Mouse (Mus musculus) heart, postnatal 25 days (tissue): ENCODE measurements around the gene Ccdc83. TPM values are rescaled to one million over a fixed set of nuclear protein-coding genes. Genes with fewer than 3 reads are reported as not detected.
"Not testable (repeated sequence)": the region's sequence is repeated elsewhere in the genome, so short reads cannot be mapped to it uniquely, and the experiment has no call there.

Experiments
- DNase-seq: peaks from one replicate; pipeline ENCODE4 v3.0.0; 2022; ENCODE audit warnings: low spot score
- intact Hi-C: fragments of 180-260 bp; cut with DNase I; formaldehyde crosslinking; loops from one replicate; pipeline ENCODE4 v1.15.1; 2025
- total RNA-seq, 2 experiments: library from RNA; stranded (reverse); gene quantifications; 2 replicates each; pipeline ENCODE4 v1.2.3; 2021

Ccdc83 gene
- total RNA-seq, 2 experiments from 2014 or later: 0.29 TPM; not detected in 1

DNA sequence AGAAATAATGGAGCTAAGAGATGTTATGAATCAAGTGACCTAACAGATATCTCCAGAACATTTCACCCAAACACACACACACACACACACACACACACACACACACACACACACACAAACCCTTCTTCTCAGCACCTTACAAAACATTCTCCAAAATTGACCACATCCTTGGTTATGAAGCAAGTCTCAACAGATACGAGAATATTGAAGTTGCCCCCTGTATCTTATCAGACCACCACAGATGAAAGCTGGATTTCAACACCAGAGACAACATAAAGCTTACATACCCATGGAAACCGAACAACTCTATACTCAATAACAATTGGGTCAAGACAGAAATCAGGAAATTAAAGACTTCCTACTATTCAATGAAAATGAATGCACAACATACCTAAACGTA, 4.6 kb upstream of the Ccdc83 start:
- DNase-seq: no peak
- intact Hi-C loops: no loop called here

DNA sequence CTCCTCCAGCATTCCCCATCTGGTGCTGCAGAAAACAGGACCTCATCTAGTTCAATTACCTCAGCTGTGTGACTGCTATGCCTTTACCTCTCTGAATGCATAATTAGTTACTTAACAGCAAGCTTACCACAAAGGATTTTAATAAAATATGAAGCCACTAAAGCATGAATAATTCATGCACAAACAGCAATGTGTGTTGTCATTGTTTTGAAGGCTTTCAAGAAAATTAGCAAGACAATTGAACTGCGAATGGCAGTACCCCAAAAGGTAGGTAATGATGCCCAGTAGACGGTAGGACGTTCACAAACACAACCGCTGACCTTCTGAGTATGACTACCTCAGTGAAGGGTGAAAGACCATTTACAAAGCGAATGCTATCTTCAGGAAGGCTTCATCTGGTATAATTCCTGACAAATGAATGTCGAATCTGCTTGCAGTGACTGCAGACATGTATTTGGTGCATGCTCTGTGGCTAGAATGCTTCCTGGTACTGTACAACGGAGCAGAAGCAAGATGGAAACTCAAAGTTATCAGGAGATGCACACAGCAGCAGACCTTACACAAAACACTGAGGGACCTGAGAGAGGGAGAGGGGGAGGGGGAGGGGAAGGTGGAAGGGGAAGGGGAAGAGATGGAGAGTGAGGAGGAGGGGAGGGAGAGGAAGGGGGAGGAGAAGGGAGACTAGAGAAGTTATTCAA, 3.5 kb downstream of the Ccdc83 start:
- no peak for DNase-seq
- intact Hi-C loops: loop anchor here (10.0 kb wide), 1 partner anchor 107 kb away; no protein-coding TSS in a partner anchor

DNA sequence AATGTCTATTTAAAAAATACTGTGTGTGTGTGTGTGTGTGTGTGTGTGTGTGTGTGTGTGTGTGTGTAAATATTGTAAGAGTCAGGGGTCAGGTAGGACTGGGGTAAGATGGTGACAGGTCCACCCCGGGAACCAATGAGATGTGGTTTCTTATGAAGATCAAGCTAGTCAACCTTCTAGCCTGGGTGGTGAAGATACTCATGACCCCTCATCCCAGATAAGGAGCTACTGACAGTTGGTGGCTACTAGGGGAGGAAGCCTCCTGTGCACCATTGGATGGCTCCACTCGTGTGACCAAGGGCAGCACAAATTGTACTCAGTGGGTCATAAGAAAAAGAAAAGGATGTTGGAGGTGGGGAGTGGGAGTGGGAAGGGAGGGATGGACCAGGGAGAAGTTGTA, 5.7 kb downstream of the Ccdc83 start:
- intact Hi-C loops: loop anchor here (10.0 kb wide), 1 partner anchor 105 kb away; no protein-coding TSS in a partner anchor
- no peak for DNase-seq

DNA sequence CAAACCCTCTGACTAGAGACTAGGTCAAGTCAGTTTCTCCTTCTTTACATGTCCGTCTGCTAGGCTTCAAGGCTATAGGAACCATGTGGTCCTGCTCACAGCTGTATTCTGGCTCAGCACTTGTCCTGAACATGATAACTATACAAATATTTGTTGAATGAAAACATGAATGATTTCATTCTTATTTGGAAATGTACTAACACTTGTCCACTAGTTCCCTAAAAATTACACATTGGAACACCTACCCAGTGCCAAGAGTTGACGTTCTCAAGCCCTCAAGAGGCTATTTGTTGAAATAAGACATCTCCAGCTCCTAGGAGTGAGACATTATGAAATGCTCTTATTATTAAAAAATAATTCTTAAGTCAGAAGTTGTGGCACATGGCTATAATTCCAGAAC, 6.9 kb downstream of the Ccdc83 start:
- no peak for DNase-seq

DNA sequence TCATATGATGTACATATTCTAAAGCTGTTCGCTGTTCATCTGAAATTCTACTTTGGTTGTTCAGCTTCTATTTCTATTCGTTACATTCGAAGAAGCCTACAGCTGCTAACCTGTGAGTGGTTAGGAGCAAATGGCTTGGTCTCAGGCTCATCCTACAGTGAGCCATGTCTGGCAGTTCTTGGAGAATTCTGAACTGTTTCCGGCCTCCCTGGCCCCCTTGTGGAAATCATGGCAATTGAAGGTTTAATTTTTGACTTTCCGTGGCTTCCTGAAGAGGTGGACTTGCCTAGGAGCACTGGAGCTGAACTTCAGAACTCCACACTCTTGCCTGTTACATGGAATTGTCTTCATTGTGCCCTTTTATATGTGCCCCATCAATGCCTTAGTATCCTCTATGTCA, 12.6 kb downstream of the Ccdc83 start:
- intact Hi-C loops: no loop called here
- no peak for DNase-seq

More for the DNA sequence above, 6.9 kb downstream of the Ccdc83 start:
- intact Hi-C loops: no loop called here

DNA sequence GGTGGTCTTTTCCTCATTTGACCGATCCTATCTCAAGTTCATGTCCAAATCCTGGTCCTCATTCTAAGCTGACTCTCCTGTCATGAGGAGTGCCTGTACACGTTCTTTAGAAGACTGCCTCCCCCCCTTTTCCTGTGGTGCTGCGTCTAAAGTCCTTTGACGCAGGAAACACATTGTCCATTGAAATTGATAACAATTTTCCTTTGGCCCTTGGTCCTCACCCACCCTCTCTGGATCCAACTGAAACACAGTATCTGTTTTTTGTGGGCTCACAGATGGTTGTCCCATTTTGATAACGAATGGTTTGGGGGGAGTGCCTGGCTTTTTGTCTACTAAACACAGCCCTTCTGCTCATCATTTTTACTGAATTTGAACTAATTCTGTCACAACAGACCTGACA, 21.9 kb downstream of the Ccdc83 start:
- intact Hi-C loops: no loop called here
- no peak for DNase-seq

DNA sequence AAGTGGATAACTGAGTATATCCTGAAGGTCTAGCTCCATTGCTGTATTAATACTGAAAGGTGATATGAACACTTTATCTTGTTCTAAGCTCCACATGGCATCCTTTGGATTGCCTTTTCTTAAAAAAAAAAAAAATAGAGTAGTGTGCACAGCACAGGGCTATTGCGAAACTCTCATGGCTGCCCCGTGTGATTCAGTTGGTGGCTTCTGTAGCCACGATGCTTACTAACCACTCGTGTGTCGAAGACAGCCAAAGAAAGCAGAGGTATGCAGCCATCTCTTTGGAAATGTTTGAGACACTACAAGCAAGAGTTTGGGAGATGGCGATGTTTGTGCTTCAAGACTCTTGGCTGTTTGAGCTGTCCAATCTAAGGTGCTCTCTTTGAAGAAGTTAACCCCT, 22.4 kb downstream of the Ccdc83 start:
- intact Hi-C loops: no loop called here

DNA sequence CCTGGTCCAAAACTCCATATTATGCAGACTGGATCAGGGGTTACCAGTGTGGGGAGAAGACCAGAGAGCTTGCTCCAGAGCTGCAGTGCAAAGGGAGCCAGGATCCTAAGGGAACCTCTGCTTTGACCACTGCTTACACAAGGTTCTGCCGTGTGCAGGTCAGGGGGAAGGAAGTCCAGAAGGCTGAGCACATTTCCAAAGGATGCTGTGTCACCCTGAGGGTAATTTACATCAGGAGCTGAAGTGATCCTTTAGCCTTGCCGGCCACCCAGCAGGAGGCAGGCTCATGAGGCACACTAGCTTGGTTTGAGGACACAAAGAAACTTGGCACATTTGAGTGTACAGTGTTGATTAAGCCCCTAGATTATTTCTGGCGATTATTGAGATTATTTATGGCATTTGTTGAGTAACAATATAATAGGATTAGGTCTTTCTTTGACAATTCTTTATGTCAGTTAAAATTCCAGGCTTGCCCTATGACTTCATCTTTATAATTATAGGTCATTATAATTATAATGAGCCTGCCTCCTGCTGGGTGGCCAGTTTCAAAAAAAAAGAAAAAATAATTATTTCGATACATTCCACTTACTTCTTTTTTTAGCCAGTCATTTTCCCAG, 29.2 kb downstream of the Ccdc83 start:
- intact Hi-C loops: no loop called here
- no peak for DNase-seq

More for the DNA sequence above, 22.4 kb downstream of the Ccdc83 start:
- DNase-seq: no peak

DNA sequence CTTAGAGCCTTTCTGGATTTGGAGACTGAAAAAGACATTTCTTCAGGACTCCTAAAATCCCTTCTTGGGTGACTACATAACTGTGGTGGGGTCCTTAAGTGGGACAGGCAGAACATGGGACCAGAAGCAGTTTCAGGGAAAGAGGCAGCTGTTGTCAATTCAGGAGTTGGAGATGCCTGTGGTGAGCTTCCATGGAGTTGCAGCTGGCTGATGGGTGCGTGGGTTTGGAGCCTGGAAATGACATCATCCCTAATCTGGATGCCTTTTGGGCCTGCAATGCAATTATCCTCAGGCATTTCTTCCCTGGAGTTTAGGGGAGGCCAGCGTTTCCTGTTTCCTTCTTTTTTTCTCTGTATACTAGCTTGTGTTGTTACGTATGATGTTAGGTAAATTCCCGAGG, 31.7 kb downstream of the Ccdc83 start:
- intact Hi-C loops: no loop called here
- DNase-seq: peak; percentile 19

DNA sequence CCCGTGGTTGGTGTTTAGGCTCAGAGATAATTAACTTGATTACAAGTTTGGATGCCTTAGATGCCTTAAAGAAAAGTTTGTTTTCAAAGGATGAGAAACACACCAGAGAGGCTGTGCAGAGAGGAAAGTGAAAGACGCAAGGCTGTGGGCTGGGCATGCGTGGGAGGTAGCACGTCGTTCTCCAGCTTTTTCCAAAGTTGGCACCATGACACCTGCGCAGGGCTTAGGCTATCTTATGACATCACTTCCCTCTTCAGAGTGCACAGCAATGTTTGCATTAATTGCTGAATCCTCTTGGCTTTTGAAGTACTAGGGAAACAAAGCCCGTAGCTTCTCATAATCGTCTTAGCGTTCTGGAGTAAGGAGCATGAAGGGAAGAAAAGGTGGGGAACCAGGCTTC, 34.1 kb downstream of the Ccdc83 start:
- intact Hi-C loops: no loop called here
- no peak for DNase-seq

DNA sequence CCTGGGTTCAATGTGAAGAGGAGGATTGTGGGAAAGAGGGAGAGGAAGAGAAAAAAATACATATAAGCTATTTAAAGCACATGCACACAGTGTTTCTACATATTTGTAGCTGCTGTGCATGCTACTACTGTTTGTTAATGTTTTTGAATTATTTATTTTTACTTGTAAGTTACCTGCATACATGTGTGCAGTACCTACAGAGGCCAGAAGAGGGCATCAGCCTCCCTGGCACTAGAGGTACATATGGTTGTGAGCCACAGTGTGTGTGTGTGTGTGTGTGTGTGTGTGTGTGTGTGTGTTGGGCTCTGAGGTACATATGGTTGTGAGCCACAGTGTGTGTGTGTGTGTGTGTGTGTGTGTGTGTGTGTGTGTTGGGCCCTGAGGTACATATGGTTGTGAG, 36.7 kb downstream of the Ccdc83 start:
- DNase-seq, intact Hi-C loops: not testable (repeated sequence)

DNA sequence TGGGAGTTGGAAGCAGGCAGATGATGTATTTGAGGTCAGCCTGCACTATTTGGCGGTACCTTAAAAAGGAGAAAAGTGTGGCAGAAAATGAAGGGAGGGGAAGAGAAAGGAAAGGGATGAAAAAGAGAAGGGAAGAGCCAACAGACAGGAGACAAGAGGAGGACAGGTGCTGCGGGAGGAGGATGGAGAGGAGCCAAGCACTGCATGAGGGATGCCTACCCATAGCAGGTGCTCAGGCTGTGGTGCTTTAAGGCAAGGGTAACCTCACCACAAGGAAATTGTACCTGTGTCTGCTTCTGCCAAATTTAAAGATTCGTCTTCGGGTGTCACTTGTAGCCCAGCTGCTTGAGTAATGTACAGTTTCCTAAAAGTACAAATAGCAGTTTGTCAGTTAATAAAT, 37.5 kb downstream of the Ccdc83 start:
- DNase-seq: no peak
- intact Hi-C loops: no loop called here

DNA sequence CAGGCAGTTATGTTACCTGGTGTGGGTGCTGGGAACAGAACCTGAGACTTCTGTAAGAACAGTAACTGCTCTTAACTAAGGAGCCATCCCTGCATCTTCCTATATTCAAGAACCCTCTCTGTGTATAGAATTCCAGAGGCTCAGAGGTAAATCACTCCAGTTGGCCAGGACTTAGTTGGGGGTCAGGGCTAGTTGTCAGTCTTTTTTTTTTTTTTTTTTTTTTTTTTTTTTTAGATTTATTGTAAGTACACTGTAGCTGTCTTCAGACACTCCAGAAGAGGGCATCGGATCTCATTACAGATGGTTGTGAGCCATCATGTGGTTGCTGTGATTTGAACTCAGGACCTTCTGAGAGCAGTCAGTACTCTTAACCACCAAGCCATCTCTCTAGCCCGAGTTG, 44.1 kb downstream of the Ccdc83 start:
- intact Hi-C loops: no loop called here
- no peak for DNase-seq

DNA sequence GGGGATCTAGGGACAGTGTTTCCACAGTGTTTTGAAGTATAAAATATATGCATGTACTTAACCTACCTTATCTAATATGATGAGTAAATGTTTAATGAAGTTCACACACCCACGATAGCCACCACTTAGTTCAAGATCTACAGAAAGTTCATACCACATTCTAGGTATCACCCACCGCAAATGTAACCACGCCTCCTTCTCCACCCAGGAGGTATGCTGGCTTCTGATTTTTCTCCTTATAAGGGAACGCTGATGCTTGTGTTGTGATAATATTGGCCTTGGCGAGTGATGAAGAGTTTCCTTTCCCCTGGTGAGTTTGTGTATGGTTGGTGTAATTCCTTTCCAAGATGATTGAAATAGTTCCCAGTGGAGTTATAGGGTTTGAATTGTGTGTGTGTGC, 47.5 kb downstream of the Ccdc83 start:
- intact Hi-C loops: no loop called here

DNA sequence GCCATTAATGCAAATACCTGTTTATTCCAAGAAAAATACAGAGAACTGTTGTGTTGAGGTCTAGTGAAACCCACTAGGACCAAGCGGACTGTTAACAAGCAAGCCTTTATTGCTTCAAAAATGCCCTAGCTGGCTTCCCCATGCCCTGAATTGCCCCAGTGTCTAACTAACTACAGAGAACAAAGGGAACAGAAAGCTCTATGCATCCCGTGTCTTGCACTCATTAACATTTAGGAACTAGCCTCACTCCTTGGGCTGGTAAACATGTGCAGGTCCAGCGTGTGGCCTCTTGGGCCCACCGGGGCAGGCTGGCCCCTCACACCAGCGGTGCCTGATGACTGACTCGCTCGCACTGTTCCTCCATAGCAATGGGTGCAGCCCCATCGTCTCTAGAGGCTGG, 49.1 kb downstream of the Ccdc83 start:
- DNase-seq: no peak
- intact Hi-C loops: no loop called here

More for the DNA sequence above, 47.5 kb downstream of the Ccdc83 start:
- no peak for DNase-seq

DNA sequence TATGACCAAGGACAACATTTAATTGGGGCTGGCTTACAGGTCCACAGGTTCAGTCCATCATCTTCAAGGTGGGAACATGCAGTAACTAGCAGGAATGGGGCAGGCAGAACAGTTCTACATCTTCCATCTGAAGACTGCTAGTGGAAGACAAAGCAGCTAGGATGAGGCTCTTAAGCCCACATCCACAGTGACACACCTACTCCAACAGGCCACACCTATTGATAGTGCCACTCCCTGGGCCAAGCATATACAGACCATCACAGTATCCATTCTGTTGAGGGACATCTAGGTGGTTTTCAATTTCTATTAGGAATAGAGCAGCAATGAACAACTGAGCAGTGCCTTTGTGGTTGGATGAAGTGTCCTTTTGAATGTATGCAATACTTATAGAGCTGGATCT, 54.6 kb downstream of the Ccdc83 start:
- intact Hi-C loops: no loop called here
- no peak for DNase-seq

DNA sequence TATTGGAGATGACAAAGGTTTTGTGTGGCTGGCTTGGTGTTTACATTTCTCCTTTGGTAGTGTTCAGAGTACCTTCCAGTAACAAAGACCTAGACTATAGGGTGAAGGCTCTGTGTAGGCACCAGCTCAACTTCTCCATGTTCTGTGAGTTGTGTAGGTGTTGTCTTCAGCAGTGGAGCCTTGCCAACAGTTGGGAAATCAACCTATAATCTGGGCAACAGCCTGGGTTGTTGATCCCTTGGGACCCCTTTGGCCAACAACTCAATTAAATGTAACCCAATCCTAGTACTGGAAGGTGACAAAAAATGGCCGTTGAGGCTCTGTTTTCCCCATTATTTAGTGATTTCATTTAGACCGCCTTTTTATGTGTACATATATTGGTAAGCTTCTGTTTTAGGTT, 55.5 kb downstream of the Ccdc83 start:
- no peak for DNase-seq
- intact Hi-C loops: no loop called here

DNA sequence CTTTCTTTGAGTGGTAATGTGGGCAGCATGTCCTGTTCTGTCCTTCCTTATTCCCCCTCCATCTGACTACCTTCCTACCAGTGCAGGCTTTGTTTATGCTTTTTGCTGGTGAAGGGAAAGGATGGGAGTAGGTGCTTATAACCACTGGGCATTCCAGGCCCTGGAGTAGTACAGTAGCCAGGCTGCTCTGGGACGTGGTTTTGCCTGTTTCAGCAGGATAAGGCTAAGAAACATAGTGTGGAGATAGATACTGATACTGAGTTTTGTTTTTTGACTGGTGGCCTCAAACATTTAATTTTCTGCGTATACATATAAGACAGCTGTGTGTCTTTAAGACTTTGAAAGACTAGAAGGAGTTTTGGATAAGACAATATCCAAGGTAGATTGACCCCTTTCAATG, 61.7 kb downstream of the Ccdc83 start:
- no peak for DNase-seq
- intact Hi-C loops: loop anchor here (5.0 kb wide), 1 partner anchor 37 kb away; no protein-coding TSS in a partner anchor

DNA sequence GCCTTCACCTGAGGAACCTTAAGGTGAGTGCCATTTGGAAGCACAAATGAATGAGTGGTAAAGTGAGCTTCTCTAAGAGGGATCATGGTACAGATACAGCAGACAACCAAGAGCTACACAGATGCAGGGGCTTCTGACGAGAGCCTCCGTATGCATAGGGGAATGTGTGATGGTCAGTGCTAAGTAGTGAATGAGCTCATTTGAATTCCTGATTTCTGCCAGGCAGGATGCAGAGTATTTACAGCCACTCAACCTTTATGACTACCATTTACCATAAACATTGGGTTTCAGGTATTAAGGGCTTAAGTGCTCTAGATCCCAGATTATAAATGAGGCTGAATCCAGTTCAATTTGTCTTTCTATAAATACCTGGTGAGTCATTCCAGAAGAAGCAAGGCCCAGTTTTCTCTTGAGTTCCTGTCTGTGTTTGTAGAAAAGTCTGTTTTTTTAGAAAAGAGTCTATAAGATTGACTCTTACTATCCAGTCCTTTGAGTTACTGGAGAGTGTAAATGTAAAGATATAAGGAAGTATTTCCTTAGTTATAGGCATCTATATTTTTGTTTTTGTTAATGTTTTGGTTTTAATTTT, 63.6 kb downstream of the Ccdc83 start:
- intact Hi-C loops: loop anchor here (5.0 kb wide), 1 partner anchor 35 kb away; no protein-coding TSS in a partner anchor
- no peak for DNase-seq

DNA sequence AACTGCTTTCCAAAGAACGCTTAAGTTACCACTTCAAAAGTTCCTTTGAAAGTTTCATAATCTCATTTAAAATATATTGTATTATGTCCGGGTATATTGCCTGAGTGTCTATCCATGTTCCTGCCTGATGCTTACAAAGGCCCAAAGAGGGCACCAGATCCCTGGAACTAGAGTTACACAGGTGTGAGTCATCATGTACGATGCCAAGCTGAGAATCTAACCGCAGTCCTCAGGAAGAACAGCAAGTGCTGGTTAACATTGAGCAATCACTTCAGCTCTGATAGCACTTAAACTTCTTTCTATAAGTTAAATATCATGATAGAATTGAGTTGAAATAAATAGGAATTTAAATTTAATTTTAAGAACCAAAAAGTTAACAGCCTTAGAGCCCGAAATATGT, 65.3 kb downstream of the Ccdc83 start:
- intact Hi-C loops: loop anchor here (5.0 kb wide), 1 partner anchor 33 kb away; no protein-coding TSS in a partner anchor

DNA sequence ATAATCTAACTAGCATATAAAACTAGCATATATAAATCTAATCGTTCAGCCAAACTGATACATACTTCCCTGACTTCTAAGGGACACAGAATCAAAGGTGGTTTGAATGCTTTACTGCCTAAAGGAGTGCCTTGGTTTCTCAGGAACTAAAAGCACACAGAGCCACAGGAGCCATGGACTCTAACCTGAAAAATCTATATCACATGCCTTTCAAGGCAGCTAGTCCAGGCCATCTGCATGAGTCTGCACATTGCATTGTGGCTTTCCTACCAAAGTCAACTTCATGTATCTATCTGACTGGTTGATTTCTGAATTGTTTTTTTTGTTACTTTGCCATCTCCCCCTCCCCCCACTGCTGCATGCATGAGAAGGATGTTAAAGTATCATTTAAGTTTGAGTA, 84.9 kb downstream of the Ccdc83 start:
- intact Hi-C loops: loop anchor here (2.0 kb wide), 1 partner anchor 14 kb away; no protein-coding TSS in a partner anchor

More for the DNA sequence above, 65.3 kb downstream of the Ccdc83 start:
- DNase-seq: no peak

More for the DNA sequence above, 84.9 kb downstream of the Ccdc83 start:
- DNase-seq: no peak
